Mouse (Mus musculus) neural tube, embryonic 14.5 days (tissue): ENCODE results near the gene 3110082I17Rik. TPM values are rescaled to one million over a fixed set of nuclear protein-coding genes. Genes with fewer than 3 reads are reported as not detected.

ENCODE experiments used
- ATAC-seq: fragments of 200-750 bp; cut with Nextera tagmentation; 2 replicates; pipeline ENCODE4 v1.8.0; 2017; ENCODE audit warnings: low read depth, mild to moderate bottlenecking, moderate TSS enrichment, moderate library complexity
- H3K27ac ChIP-seq: fragments of 300-500 bp; sonication (generic); 2 replicates; pipeline ENCODE4 v1.5.1; 2014; ENCODE audit warnings: low read depth, mild to moderate bottlenecking, control low read depth, low read length, moderate library complexity, mixed read lengths
- H3K27me3 ChIP-seq: fragments of 300-500 bp; sonication (generic); 2 replicates; pipeline ENCODE4 v1.6.1; 2014; ENCODE audit warnings: low read length; ENCODE audit not compliant: control insufficient read depth, insufficient read depth
- H3K36me3 ChIP-seq: fragments of 300-500 bp; sonication (generic); 2 replicates; pipeline ENCODE4 v1.6.1; 2014; ENCODE audit warnings: low read length, mixed read lengths; ENCODE audit not compliant: control insufficient read depth, insufficient read depth
- H3K4me1 ChIP-seq: fragments of 300-500 bp; sonication (generic); 2 replicates; pipeline ENCODE4 v1.6.1; 2014; ENCODE audit warnings: low read length; ENCODE audit not compliant: control insufficient read depth, insufficient read depth
- H3K4me2 ChIP-seq: fragments of 300-500 bp; sonication (generic); 2 replicates; pipeline ENCODE4 v1.6.1; 2014; ENCODE audit warnings: mild to moderate bottlenecking, low read depth, low read length, control low read depth
- H3K4me3 ChIP-seq: fragments of 300-500 bp; sonication (generic); 2 replicates; pipeline ENCODE4 v1.5.1; 2014; ENCODE audit warnings: low read depth, low read length, control low read depth, mixed read lengths
- H3K9ac ChIP-seq: fragments of 300-500 bp; sonication (generic); replicated peaks from 2 replicates; pipeline ENCODE4 v1.6.1; 2014; ENCODE audit warnings: low read depth, mild to moderate bottlenecking, control low read depth, low read length, mixed read lengths
- H3K9me3 ChIP-seq: fragments of 300-500 bp; sonication (generic); 2 replicates; pipeline ENCODE4 v1.6.1; 2016; ENCODE audit warnings: low read length; ENCODE audit not compliant: control insufficient read depth
- WGBS: fragments of 180-500 bp; shearing (Covaris S2); extraction: QIAGEN DNeasy Blood & Tissue Kit; methylation state at CpG from one replicate; pipeline ENCODE4 v1.1.7; 2014; 5-methylcytosine and 5-hydroxymethylcytosine counted together
- polyA plus RNA-seq: library from polyadenylated mRNA; unstranded; fragments of >200 nt; fragmentation: Nextera tagmentation; extraction: Ambion mirVana; gene quantifications from 2 replicates; pipeline ENCODE4 v1.2.1, GENCODE M21; 2014

3110082I17Rik gene
- polyA plus RNA-seq, 1 experiment from 2014 or later: 11.7 TPM

DNA sequence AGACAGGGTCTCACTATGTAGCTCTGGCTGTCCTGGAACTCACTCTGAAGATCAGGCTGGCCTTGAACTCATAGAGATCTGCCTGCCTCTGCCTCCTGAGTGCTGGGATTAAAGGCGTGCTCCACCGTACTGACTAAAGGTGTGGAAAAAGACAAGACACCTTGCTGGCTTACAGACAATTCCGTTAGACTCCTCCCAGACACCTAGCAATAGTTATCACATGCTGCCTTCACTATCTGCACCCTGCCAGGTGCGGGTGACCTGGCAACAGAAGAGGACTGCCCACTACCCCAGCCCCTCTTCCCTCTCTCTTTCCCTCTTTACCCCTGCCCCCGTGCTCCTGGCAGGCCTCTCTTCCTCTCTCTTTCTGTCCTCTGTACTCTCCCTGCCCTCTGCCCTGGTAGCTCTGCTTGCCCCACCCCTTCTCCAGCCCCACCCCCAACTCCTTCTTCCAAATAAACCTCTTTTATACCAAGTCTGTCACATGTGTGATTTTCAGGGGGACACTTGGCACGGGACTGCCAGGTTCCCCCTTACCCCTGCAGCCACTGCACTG is 86.4 kb downstream of the 3110082I17Rik start:
- no peak overlapping the region for H3K9ac ChIP-seq
- no peak for ATAC-seq
- H3K4me1 ChIP-seq: peaks cover 13% of the 10 kb centered on the region
- WGBS: 88% methylated on average over 6 of the region's 6 CpGs
- H3K4me2 ChIP-seq: no peak overlapping the region
- H3K4me3 ChIP-seq: no peak overlapping the region
- no peaks in the 10 kb centered on the region for H3K9me3 ChIP-seq
- no peaks in the 10 kb centered on the region for H3K36me3 ChIP-seq
- H3K27ac ChIP-seq: no peak overlapping the region
- H3K27me3 ChIP-seq: no peaks in the 10 kb centered on the region

DNA sequence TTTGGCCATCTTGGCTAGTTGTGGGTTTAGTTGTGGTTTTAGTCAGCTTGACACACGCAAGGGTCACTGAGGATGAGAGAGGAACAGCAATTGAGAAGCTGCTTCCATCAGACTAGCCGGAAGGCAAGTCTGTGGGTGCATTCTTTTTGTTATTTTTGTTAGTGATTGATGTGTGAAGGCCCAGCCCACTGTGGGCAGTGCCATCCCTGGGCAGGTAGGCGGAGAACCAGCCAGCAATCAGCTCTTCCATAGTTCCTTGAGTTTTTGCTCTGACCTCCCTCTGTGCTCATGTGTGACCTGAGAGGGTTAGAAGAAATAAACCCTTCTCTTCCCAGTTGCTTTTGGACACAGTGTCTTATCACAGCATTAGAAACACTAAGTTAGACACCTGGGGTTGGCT is 87.2 kb downstream of the 3110082I17Rik start:
- 79% methylated on average over 3 of the region's 3 CpGs for WGBS
- H3K4me1 ChIP-seq: peaks cover 13% of the 10 kb centered on the region
- H3K36me3 ChIP-seq: no peaks in the 10 kb centered on the region
- H3K9me3 ChIP-seq: no peaks in the 10 kb centered on the region
- H3K4me2 ChIP-seq: no peak overlapping the region; the same call in 1 of the 2 replicates
- no peaks in the 10 kb centered on the region for H3K27me3 ChIP-seq
- H3K27ac ChIP-seq: no peak overlapping the region
- H3K9ac ChIP-seq: no peak overlapping the region
- no peak for ATAC-seq
- no peak overlapping the region for H3K4me3 ChIP-seq

DNA sequence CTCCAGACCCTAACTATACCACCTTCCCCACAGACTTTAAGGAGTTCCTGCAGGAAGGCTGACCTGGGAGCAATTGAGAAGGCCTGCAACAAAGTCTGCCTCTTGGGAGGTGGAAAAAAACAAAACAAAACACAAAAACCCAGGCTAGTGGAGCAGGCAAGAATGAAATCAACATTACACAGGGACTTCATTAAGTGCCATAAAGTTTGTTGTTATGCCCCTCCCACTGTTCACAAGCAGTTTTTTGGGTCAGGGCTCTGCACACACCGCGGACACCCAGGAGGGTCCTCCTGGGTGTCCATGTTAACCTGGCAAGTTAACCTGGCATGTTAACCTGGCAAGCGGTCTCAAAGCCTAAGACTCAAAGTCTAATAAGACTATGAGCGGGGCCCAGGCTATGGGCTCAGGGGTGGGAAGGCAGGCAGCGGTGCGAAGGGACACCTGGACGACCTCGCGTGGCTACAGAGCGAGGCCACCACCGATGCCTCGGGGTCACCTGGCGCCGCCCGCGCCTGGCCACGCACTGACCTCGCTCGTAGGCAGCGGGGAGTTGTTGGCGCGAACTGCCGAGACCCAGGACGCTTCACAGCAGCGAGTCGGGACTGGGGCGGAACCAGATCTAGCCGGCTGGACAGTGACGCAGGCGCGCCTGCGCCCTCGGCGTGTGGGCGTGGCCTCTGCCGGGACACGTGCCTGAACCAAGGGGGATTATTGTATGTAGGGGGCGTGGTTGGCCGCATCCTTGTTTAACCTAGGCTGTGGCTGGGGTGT is 88.5 kb downstream of the 3110082I17Rik start:
- peaks cover 13% of the 10 kb centered on the region for H3K4me1 ChIP-seq
- H3K27ac ChIP-seq: peak overlapping the region; percentile 87
- no peaks in the 10 kb centered on the region for H3K36me3 ChIP-seq
- peak overlapping the region; percentile 56 for H3K4me3 ChIP-seq
- no peaks in the 10 kb centered on the region for H3K9me3 ChIP-seq
- peak; percentile 95 for ATAC-seq
- no peaks in the 10 kb centered on the region for H3K27me3 ChIP-seq
- peak overlapping the region; percentile 94 for H3K4me2 ChIP-seq
- 1% methylated on average over 37 of the region's 39 CpGs for WGBS
- H3K9ac ChIP-seq: peak overlapping the region; percentile 86

DNA sequence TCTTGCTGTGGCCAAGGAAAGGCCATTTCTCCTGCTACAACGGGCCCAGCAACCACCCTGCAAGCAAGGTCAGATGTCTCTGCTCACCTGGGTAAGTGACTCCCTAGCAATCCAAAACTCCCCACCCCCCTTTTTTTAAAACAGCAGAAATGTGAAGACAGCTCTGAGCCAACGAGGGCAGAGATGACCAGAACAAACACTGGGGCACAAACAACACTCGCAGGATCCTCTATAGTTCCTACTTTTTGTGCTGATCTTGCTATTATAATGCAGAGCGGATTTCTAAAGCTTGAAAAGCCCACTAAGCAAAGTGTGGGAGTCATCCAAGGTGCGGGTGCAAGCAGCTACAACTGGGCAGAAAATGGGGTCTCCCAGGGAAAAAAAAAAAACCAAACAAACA is 89.2 kb downstream of the 3110082I17Rik start:
- H3K4me3 ChIP-seq: peak overlapping the region; percentile 56; the same call in 1 of the 2 replicates
- ATAC-seq: no peak
- no peak overlapping the region for H3K9ac ChIP-seq
- H3K27ac ChIP-seq: no peak overlapping the region
- WGBS: 61% methylated on average over 5 of the region's 5 CpGs
- no peaks in the 10 kb centered on the region for H3K9me3 ChIP-seq
- no peaks in the 10 kb centered on the region for H3K27me3 ChIP-seq
- no peaks in the 10 kb centered on the region for H3K36me3 ChIP-seq
- H3K4me2 ChIP-seq: peak overlapping the region; percentile 94
- H3K4me1 ChIP-seq: peaks cover 13% of the 10 kb centered on the region

DNA sequence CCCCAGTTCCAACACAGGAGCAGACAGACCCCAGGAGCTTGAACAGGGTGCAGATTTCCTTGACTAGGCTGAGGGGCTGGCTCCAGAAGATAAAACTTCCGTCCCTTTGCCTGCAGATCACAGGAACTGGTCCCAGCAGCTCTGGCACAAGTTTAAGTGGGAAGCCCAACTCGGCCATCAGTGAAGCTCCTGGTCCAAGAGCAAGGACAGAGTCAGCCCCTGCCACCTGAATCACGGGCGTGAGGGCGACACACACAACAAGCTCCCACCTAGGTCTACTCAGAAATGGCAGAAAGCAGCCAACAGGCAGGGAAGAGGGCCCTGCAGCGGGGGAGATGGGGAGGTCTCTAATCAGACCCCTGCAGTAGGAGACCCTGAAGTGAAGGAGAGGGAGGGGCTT is 90.0 kb downstream of the 3110082I17Rik start:
- 0 out of 2 replicates have a peak overlapping the region, but pooled peaks have one; percentile 11 for H3K9ac ChIP-seq
- WGBS: 93% methylated on average over 6 of the region's 6 CpGs
- no peak overlapping the region for H3K27ac ChIP-seq
- no peak overlapping the region for H3K4me3 ChIP-seq
- no peaks in the 10 kb centered on the region for H3K9me3 ChIP-seq
- H3K4me2 ChIP-seq: no peak overlapping the region
- H3K36me3 ChIP-seq: no peaks in the 10 kb centered on the region
- H3K4me1 ChIP-seq: peaks cover 13% of the 10 kb centered on the region
- no peaks in the 10 kb centered on the region for H3K27me3 ChIP-seq
- ATAC-seq: no peak

DNA sequence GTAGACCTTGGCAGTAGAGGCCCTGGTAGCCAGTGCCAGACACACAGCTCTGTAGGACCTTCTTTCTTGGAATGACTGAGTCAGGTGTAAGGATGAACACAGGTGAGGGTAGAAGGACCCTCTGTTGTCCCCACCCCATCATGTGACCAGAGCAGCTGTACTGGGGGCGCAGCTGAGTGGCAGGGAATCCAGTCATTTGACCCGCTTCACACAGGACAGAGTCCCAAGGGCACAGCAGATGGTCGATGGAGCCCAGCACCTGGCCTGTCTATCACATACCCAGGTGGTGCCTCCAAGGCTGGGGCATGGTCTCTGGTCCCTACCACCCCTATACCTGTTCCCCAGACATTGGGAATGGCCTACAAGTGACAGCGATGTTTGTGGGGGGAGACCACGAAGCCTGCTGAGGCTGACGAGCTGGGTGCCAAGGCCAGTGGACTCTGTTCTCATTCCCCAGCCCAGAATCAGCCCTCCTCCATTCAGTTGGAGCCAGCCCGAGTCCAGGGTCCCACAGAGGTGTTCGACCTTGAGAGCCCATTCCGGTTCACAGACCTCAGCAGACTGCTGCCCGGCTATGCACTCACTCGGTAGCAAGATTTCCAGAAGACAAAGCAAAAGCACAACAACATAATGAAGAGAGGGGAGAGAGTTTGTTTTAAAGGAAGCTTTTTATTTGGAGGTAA is 91.5 kb downstream of the 3110082I17Rik start:
- Histone ChIP-seq H3K4me3 (no peak overlapping the region), H3K27ac (no peak overlapping the region), H3K9ac (no peak overlapping the region), H3K4me2 (no peak overlapping the region), H3K4me1 (peaks cover 18% of the 10 kb centered on the region), H3K36me3 (no peaks in the 10 kb centered on the region), H3K27me3 (no peaks in the 10 kb centered on the region), H3K9me3 (no peaks in the 10 kb centered on the region)
- ATAC-seq: no peak
- WGBS: 85% methylated on average over 11 of the region's 11 CpGs

DNA sequence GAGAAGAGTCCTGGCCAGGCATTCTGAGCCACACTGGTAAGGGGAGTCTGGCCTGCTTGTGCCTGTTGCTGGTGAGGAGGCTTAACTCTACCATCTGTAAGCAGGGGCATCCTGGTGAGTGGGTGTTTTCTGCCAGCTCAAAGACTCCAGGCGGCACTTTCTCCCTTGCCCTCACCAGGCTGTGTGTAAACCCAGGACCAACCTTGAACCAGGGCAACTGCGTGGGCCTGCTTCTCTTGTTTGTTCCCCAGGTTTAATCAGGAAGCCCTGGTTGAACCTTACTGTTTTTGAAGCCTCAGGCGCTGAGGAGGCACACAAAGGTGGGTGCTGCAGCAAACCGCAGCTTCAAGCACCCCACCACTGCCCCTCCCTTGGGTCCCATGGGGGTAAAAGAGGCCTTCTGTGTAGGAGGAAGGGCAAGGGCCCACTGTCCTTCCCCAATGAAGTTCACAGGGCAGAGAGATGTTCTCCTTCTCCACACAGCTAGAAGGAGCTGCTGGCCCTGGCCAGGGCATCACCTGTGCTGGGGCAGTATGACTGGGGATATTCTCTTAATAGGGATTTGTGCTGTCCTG is 92.4 kb downstream of the 3110082I17Rik start:
- Histone ChIP-seq H3K4me1 (peaks cover 18% of the 10 kb centered on the region), H3K27ac (no peak overlapping the region), H3K9ac (no peak overlapping the region), H3K4me3 (no peak overlapping the region), H3K36me3 (no peaks in the 10 kb centered on the region), H3K4me2 (no peak overlapping the region), H3K27me3 (no peaks in the 10 kb centered on the region), H3K9me3 (no peaks in the 10 kb centered on the region)
- ATAC-seq: no peak
- WGBS: 97% methylated on average over 4 of the region's 4 CpGs

DNA sequence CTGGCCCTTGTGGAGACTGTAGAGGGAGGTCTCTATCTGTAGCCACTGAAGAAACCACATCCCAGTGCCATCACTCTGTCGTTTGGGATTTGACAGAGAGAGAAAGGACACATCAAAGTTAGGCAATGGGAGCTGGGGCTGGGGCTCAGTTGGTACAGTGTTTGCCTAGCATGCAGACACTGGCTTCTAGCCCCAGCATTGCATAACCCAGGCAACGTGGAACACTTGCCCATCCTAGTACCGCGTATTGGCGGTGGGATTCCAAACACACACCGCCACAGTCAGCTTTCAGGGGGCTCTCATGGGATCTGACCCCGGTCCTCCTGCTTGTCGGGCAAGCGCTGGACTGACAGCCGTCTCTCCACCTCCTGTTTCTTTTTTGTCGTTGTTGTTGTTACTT is 93.8 kb downstream of the 3110082I17Rik start:
- 74% methylated on average over 11 of the region's 11 CpGs for WGBS
- Histone ChIP-seq H3K4me1 (peaks cover 9% of the 10 kb centered on the region), H3K27ac (no peak overlapping the region), H3K4me3 (no peak overlapping the region), H3K9ac (no peak overlapping the region), H3K4me2 (no peak overlapping the region), H3K9me3 (no peaks in the 10 kb centered on the region), H3K27me3 (no peaks in the 10 kb centered on the region), H3K36me3 (no peaks in the 10 kb centered on the region)
- ATAC-seq: no peak

DNA sequence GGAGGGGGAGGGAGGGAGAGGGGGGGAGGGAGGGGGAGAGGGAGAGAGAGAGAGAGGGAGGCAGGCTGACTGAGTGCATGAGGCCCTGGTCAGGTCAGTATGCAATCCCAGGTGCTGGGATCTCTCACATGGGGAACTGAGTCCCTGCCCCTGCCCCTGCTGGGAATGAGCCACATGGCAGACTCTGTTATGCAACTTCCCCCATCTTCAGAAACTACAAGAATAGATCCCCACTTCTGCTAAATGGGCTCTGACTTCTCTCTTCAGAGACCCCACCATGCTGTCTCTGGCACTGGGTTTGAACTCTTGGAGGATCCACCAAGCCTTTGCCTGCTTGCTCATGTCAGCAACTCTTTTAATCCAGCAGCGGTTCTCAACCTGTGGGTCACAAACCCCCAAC is 94.5 kb downstream of the 3110082I17Rik start:
- 85% methylated on average over 1 of the region's 1 CpGs for WGBS
- no peak overlapping the region for H3K4me3 ChIP-seq
- no peaks in the 10 kb centered on the region for H3K9me3 ChIP-seq
- no peaks in the 10 kb centered on the region for H3K27me3 ChIP-seq
- no peak overlapping the region for H3K27ac ChIP-seq
- ATAC-seq: no peak
- H3K4me1 ChIP-seq: 0 out of 2 replicates have a peak, but pooled peaks cover 5% of the 10 kb centered on the region
- no peak overlapping the region for H3K4me2 ChIP-seq
- H3K36me3 ChIP-seq: no peaks in the 10 kb centered on the region
- H3K9ac ChIP-seq: no peak overlapping the region
